Mouse (Mus musculus) myocyte (in vitro differentiated cells): ENCODE measurements at regions not wholly inside any gene's neighbourhood (a gene's known extent, or its start where the extent isn't known, plus 50 kb on each side); places are given as distances from the start of the nearest gene placed in this dataset.

Experiments used
- CEBPB ChIP-seq: IDR thresholded peaks from 2 replicates; pipeline ENCODE4 v1.6.1; 2011; ENCODE audit warnings: mild to moderate bottlenecking, moderate library complexity; ENCODE audit not compliant: poor library complexity, insufficient read depth, severe bottlenecking
- E2F4 ChIP-seq: IDR thresholded peaks from one replicate; pipeline ENCODE4 v1.6.1; 2011; ENCODE audit warnings: mild to moderate bottlenecking, control low read depth, moderate library complexity; ENCODE audit not compliant: insufficient read depth
- MAX ChIP-seq: IDR thresholded peaks from one replicate; pipeline ENCODE4 v1.6.1; 2011; ENCODE audit warnings: low read depth, mild to moderate bottlenecking, control low read depth
- MYOD1 ChIP-seq, 3 experiments: IDR thresholded peaks; one replicate each; pipeline ENCODE4 v1.6.1; 2011; ENCODE audit warnings: control low read depth in 2 of 3, low read depth in 2 of 3, mild to moderate bottlenecking in 2 of 3, moderate library complexity in 1 of 3; ENCODE audit not compliant: insufficient read length in 2 of 3, control insufficient read depth in 1 of 3
- MYOG ChIP-seq, 3 experiments: IDR thresholded peaks; one replicate each; pipeline ENCODE4 v1.6.1; 2011; ENCODE audit warnings: control low read depth in 2 of 3, low read depth in 2 of 3, mild to moderate bottlenecking in 2 of 3; ENCODE audit not compliant: insufficient read length in 2 of 3, control insufficient read depth in 1 of 3, insufficient read depth in 1 of 3
- POLR2A ChIP-seq: IDR thresholded peaks from one replicate; pipeline ENCODE4 v1.6.1; 2011; ENCODE audit warnings: low read depth, mild to moderate bottlenecking, control low read depth, moderate library complexity; ENCODE audit not compliant: insufficient read length
- POLR2AphosphoS2 ChIP-seq: IDR thresholded peaks from one replicate; pipeline ENCODE4 v1.6.1; 2011; ENCODE audit warnings: low read depth, control low read depth; ENCODE audit not compliant: insufficient read length
- REST ChIP-seq: IDR thresholded peaks from one replicate; pipeline ENCODE4 v1.6.1; 2011; ENCODE audit warnings: mild to moderate bottlenecking, control low read depth, moderate library complexity; ENCODE audit not compliant: insufficient read depth, insufficient read length
- TCF12 ChIP-seq: IDR thresholded peaks from one replicate; pipeline ENCODE4 v1.6.1; 2011; ENCODE audit warnings: mild to moderate bottlenecking, control low read depth; ENCODE audit not compliant: poor library complexity, insufficient read depth, severe bottlenecking
- USF1 ChIP-seq: IDR thresholded peaks from one replicate; pipeline ENCODE4 v1.6.1; 2011; ENCODE audit warnings: low read depth, mild to moderate bottlenecking, control low read depth, moderate library complexity

DNA sequence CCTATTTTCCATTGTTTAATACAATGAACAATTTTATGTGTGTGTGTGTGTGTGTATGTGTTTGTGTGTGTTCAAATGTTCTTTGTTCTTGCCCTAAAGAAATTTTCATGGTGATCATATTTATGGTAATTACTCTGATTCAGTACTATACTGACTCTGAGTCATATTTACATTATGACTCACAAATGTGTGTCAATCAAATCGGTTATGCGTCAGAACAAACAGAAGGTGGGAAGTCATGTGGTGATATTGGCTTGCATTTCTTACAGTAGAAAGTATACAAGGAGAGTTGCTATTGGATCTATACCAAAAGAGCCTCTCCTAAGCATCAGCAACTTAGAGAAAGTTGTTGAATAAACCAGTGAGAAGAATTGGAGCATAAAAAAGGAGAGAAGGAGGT lies 67.2 kb upstream of the C030005K15Rik start:
- TF ChIP-seq POLR2A, result no peak
- no peak for TF ChIP-seq USF1
- no peak for TF ChIP-seq E2F4
- TF ChIP-seq CEBPB, result no peak
- TF ChIP-seq MAX, result no peak
- no peak for TF ChIP-seq MYOG (IDR thresholded peaks at IDR 0.05; ENCODE audit: control insufficient read depth in 1 of 3, insufficient read depth in 1 of 3, insufficient read length in 2 of 3, low read depth in 2 of 3)
- TF ChIP-seq REST, result no peak
- TF ChIP-seq TCF12, result no peak
- TF ChIP-seq POLR2AphosphoS2, result no peak
- TF ChIP-seq MYOD1 (IDR thresholded peaks at IDR 0.05; ENCODE audit: control insufficient read depth in 1 of 3, insufficient read length in 2 of 3, low read depth in 2 of 3), result no peak
